Mouse (Mus musculus): ENCODE results near the gene Opcml.

DNA sequence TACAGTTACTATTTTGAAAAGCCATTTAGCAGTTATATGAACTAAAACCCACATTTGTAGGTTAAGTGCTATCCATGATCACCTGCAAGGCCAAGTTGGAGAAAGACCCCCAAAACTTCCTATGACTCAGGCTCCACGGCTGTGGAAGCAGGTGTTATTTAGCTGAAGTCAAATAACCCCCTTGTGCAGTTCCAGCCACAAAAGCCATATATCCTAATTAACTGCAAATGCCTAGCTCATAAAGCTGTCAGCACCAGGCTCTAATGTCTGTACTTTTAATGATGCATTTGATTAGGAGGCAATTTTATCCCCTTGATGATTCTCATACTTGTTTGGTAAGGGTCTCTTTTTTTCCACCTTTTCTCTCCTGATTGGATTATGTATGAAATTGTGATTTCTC, 300.8 kb downstream of the Opcml start:
- no peak for TF ChIP-seq POLR2A (IDR thresholded peaks at IDR 0.05; ENCODE audit: insufficient read depth, low read length)
- no peak for TF ChIP-seq CTCF (IDR thresholded peaks at IDR 0.05; ENCODE audit: low read depth, low read length)
- no peak for TF ChIP-seq EP300 (IDR thresholded peaks at IDR 0.05; ENCODE audit: insufficient read depth, low read depth, low read length)

All from ES-Bruce4 (cell line).